Mouse (Mus musculus): Measurements from ENCODE around the gene Zdhhc11. TPM values are rescaled to one million over a fixed set of nuclear protein-coding genes. Genes with fewer than 3 reads are reported as not detected.

Gene Zdhhc11
- polyA plus RNA-seq (2012; ENCODE audit: insufficient read depth, insufficient read length, missing spikeins), result not detected in 2 replicates

- Histone ChIP-seq H3K4me1 (ENCODE audit: control insufficient read depth, insufficient read depth, low read length) (no peaks in the 10 kb centered on the region), H3K27ac (ENCODE audit: insufficient read depth, low read depth, low read length) (no peak within 1 kb of the TSS), H3K4me3 (ENCODE audit: insufficient read depth, low read length) (no peak within 1 kb of the TSS)
- TF ChIP-seq POLR2A (IDR thresholded peaks at IDR 0.05; ENCODE audit: borderline replicate concordance, low read depth, low read length) (no peak), CTCF (IDR thresholded peaks at IDR 0.05; ENCODE audit: low read depth, low read length) (no peak)
These were observed at the start of gene Zdhhc11 for GRCm38 (mm10) chr13:73963551-73963950. Zdhhc11 (plus strand) TSS chr13:73963851.

- TF ChIP-seq CTCF (IDR thresholded peaks at IDR 0.05; ENCODE audit: low read depth, low read length), result no peak
- H3K27ac ChIP-seq (ENCODE audit: insufficient read depth, low read depth, low read length), result no peak overlapping the region
- no peak overlapping the region for H3K4me3 ChIP-seq (ENCODE audit: insufficient read depth, low read length)
- H3K4me1 ChIP-seq (ENCODE audit: control insufficient read depth, insufficient read depth, low read length), result no peaks in the 10 kb centered on the region
These were observed 31.4 kb upstream of the Zdhhc11 start for GRCm38 (mm10) chr13:73932201-73932600.

DNA sequence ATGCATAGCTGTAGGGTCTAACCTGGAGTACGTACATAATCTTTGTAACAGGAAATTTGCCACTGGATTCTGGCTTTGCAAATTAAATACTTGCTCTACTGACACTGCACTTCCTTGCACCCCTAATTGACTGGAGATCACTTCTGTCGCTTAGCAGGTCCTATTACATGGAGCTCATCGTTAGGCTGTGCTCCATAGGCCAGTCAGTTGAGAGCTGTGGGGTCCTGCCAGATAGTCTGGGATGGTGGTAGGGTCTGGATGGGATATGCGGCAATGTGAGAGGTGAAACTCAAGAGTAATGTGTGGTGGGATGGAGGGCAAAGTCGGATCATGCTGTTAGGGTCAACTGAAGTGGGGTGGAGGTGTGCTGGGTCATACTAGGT is 26.7 kb upstream of the Zdhhc11 start:
- Histone ChIP-seq H3K4me3 (ENCODE audit: insufficient read depth, low read length) (peak overlapping the region; percentile 71), H3K27ac (ENCODE audit: insufficient read depth, low read depth, low read length) (no peak overlapping the region), H3K4me1 (ENCODE audit: control insufficient read depth, insufficient read depth, low read length) (peaks cover 5% of the 10 kb centered on the region)
- no peak for TF ChIP-seq POLR2A (IDR thresholded peaks at IDR 0.05; ENCODE audit: borderline replicate concordance, low read depth, low read length)
- TF ChIP-seq CTCF (IDR thresholded peaks at IDR 0.05; ENCODE audit: low read depth, low read length), result no peak

DNA sequence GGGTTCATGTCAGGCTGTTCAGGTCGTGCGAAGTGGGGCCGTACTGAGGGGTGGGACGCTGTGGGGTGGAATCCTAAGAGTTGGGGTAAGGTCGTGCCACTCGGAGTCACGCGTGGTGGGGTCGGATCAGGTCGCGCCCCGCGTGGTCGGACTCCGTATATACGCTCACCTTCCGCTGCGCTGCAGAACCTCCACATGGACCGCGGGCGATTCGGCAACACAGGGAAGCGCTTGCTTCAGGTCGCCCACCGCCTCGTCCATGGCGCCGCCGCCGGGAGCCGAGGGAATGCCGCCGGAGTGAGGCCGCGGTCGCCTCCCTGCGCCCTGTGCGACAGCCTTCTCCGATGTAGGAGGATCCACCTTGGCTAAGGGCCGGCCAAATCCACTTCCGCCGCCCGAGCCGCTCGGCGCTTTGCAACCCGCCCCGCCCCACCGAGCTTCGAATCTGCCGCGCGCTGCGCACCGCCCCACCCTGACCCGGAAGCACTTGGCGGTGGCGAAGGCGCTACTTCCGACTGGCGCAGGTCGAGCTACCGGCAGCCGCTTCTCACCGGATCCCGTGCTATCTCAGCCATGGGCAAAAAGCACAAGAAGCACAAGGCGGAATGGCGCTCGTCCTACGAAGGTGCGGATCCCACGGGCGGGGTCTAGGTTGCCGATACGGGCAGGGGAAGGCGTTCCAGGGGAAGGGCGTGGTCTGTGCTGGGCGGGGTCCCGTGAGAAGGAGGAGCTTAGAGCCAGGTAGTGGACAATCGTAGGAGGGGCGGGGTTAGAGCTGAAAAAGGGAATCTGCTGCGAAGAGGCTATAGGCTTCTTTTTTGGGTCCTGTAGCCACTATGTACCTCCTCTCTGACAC is 26.1 kb upstream of the Zdhhc11 start, which contains the start of the genes Trip13 and Brd9:
Gene Trip13 (minus strand): TSS at position 464 of the 856 bp plus-strand sequence.
Gene Brd9 (plus strand): TSS at position 491 of the 856 bp plus-strand sequence.
- Histone ChIP-seq H3K4me3 (ENCODE audit: insufficient read depth, low read length) (peak within 1 kb of the TSS; percentile 71), H3K4me1 (ENCODE audit: control insufficient read depth, insufficient read depth, low read length) (peaks cover 5% of the 10 kb centered on the region), H3K27ac (ENCODE audit: insufficient read depth, low read depth, low read length) (peak within 1 kb of the TSS; percentile 77)
- TF ChIP-seq POLR2A (IDR thresholded peaks at IDR 0.05; ENCODE audit: borderline replicate concordance, low read depth, low read length) (no peak), CTCF (IDR thresholded peaks at IDR 0.05; ENCODE audit: low read depth, low read length) (no peak; the same call in 1 of the 2 replicates)

DNA sequence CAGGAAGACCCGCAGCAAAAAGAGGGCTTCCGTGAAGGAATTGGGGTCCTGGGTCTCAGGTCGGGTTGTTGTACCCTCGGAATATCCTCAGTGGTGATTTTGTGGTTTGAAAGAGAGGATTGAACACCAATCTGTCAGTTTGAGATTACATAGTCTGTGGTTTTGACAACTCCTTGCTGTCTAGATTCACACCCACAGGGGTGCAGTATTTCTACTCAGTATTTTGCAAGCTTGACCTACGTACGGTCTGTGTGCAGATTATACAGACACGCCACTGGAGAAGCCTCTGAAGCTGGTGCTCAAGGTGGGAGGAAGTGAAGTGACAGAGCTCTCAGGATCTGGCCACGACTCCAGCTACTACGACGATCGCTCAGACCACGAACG is 25.5 kb upstream of the Zdhhc11 start:
- Histone ChIP-seq H3K4me3 (ENCODE audit: insufficient read depth, low read length) (peak overlapping the region; percentile 71), H3K4me1 (ENCODE audit: control insufficient read depth, insufficient read depth, low read length) (peaks cover 5% of the 10 kb centered on the region), H3K27ac (ENCODE audit: insufficient read depth, low read depth, low read length) (peak overlapping the region; percentile 17; the same call in 1 of the 2 replicates)
- TF ChIP-seq POLR2A (IDR thresholded peaks at IDR 0.05; ENCODE audit: borderline replicate concordance, low read depth, low read length) (no peak), CTCF (IDR thresholded peaks at IDR 0.05; ENCODE audit: low read depth, low read length) (no peak)

GRCm38 (mm10) chr13:73939101-73939500 is 24.6 kb upstream of the Zdhhc11 start:
- Histone ChIP-seq H3K4me3 (ENCODE audit: insufficient read depth, low read length) (no peak overlapping the region), H3K4me1 (ENCODE audit: control insufficient read depth, insufficient read depth, low read length) (peaks cover 5% of the 10 kb centered on the region), H3K27ac (ENCODE audit: insufficient read depth, low read depth, low read length) (no peak overlapping the region)
- TF ChIP-seq POLR2A (IDR thresholded peaks at IDR 0.05; ENCODE audit: borderline replicate concordance, low read depth, low read length) (no peak), CTCF (IDR thresholded peaks at IDR 0.05; ENCODE audit: low read depth, low read length) (no peak)

DNA sequence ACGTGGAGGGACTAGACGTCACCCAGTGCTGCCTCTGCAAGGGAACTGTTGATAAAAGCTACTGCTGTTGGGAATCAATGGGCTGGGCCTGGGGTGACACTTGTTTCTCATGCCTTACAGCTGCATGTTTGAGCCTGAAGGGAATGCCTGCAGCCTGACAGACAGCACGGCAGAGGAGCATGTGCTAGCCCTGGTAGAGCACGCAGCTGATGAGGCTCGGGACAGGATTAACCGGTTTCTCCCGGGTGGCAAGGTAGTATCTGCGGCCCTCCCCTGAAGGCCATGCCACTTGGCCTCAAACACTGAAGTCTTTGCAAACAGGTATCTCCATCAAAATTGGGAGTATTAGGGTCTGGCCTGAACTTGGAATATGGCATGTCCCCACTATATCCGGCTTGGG is 19.0 kb upstream of the Zdhhc11 start:
- TF ChIP-seq POLR2A (IDR thresholded peaks at IDR 0.05; ENCODE audit: borderline replicate concordance, low read depth, low read length) (no peak), CTCF (IDR thresholded peaks at IDR 0.05; ENCODE audit: low read depth, low read length) (no peak)
- H3K4me3 ChIP-seq (ENCODE audit: insufficient read depth, low read length), result no peak overlapping the region
- H3K27ac ChIP-seq (ENCODE audit: insufficient read depth, low read depth, low read length), result no peak overlapping the region
- H3K4me1 ChIP-seq (ENCODE audit: control insufficient read depth, insufficient read depth, low read length), result no peaks in the 10 kb centered on the region

DNA sequence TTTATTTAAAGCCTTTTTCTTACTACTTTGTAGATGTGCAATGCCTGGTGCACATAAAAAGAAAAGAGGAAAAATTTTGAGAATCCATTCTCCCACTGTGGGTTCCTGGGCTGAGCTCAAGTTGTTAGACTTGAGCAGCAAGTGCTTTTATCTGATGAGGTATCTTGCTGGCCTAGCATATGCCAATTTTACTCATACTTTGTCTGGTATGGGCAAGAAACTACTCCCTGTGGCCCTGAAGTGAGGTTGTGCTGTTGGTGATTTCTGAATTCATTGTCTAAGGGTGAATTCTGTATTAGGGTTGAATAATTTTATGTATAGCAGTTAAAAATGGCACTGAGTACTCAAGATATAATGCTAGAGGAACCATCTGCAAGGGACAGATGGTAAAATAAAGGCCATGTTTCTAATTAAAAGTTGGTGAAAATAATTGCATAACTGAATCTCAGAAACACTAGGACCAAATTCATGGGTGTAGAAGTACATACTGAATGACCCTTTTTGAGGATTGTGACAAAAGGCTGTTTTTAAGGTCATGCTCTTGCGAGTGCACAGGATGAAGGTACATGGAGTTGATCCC is 10.0 kb upstream of the Zdhhc11 start:
- Histone ChIP-seq H3K27ac (ENCODE audit: insufficient read depth, low read depth, low read length) (no peak overlapping the region), H3K4me3 (ENCODE audit: insufficient read depth, low read length) (no peak overlapping the region), H3K4me1 (ENCODE audit: control insufficient read depth, insufficient read depth, low read length) (no peaks in the 10 kb centered on the region)
- TF ChIP-seq POLR2A (IDR thresholded peaks at IDR 0.05; ENCODE audit: borderline replicate concordance, low read depth, low read length), result no peak
- TF ChIP-seq CTCF (IDR thresholded peaks at IDR 0.05; ENCODE audit: low read depth, low read length), result no peak

- Histone ChIP-seq H3K27ac (ENCODE audit: insufficient read depth, low read depth, low read length) (no peak overlapping the region), H3K4me1 (ENCODE audit: control insufficient read depth, insufficient read depth, low read length) (no peaks in the 10 kb centered on the region), H3K4me3 (ENCODE audit: insufficient read depth, low read length) (no peak overlapping the region)
- TF ChIP-seq POLR2A (IDR thresholded peaks at IDR 0.05; ENCODE audit: borderline replicate concordance, low read depth, low read length), result no peak
- no peak for TF ChIP-seq CTCF (IDR thresholded peaks at IDR 0.05; ENCODE audit: low read depth, low read length)
These were observed 9.0 kb upstream of the Zdhhc11 start for GRCm38 (mm10) chr13:73954666-73955065.

- no peak for TF ChIP-seq CTCF (IDR thresholded peaks at IDR 0.05; ENCODE audit: low read depth, low read length)
- TF ChIP-seq POLR2A (IDR thresholded peaks at IDR 0.05; ENCODE audit: borderline replicate concordance, low read depth, low read length), result no peak
- no peaks in the 10 kb centered on the region for H3K4me1 ChIP-seq (ENCODE audit: control insufficient read depth, insufficient read depth, low read length)
- no peak overlapping the region for H3K4me3 ChIP-seq (ENCODE audit: insufficient read depth, low read length)
- H3K27ac ChIP-seq (ENCODE audit: insufficient read depth, low read depth, low read length), result no peak overlapping the region
These were observed 8.1 kb upstream of the Zdhhc11 start for GRCm38 (mm10) chr13:73955531-73955930.

Measured in bone marrow macrophage, adult 2 months (primary cell).